Mouse (Mus musculus): ENCODE data around the gene Gm266. TPM values are rescaled to one million over a fixed set of nuclear protein-coding genes. Genes with fewer than 3 reads are reported as not detected.

Gm266 gene
- polyA plus RNA-seq, 1 experiment from 2014 or later, result 27.9 TPM

GRCm38 (mm10) chr12:111474893-111475643 lies 10.6 kb downstream of the Gm266 start:
- 47% methylated on average over 8 of the region's 8 CpGs for WGBS
- Histone ChIP-seq H3K9me3 (replicated peaks; ENCODE audit: control insufficient read depth, low read length) (no peaks in the 10 kb centered on the region), H3K9ac (replicated peaks; ENCODE audit: low read length) (no peak overlapping the region), H3K4me3 (ENCODE audit: low read depth, low read length) (no peak overlapping the region), H3K4me2 (ENCODE audit: low read depth, low read length) (no peak overlapping the region), H3K27me3 (ENCODE audit: control insufficient read depth, insufficient read depth, low read length) (no peaks in the 10 kb centered on the region), H3K4me1 (ENCODE audit: control insufficient read depth, insufficient read depth, low read length) (no peaks in the 10 kb centered on the region; the same call in 1 of the 2 replicates), H3K27ac (replicated peaks; ENCODE audit: low read depth, low read length) (no peak overlapping the region), H3K36me3 (replicated peaks; ENCODE audit: control insufficient read depth, insufficient read depth, low read depth, low read length) (no peaks in the 10 kb centered on the region)
- ATAC-seq (replicated peaks; ENCODE audit: insufficient number of reproducible peaks, low FRiP score, low TSS enrichment, low read depth) (0 out of 2 replicates have a peak, but pooled peaks have one; percentile 58), DNase-seq (ENCODE audit: low spot score) (no peak)

GRCm38 (mm10) chr12:111474384-111474783 lies 11.2 kb downstream of the Gm266 start:
- H3K4me1 ChIP-seq (ENCODE audit: control insufficient read depth, insufficient read depth, low read length), result no peaks in the 10 kb centered on the region; the same call in 1 of the 2 replicates
- H3K4me2 ChIP-seq (ENCODE audit: low read depth, low read length), result no peak overlapping the region
- 85% methylated on average over 3 of the region's 3 CpGs for WGBS
- DNase-seq (ENCODE audit: low spot score) (no peak), ATAC-seq (replicated peaks; ENCODE audit: insufficient number of reproducible peaks, low FRiP score, low TSS enrichment, low read depth) (no peak)
- no peak overlapping the region for H3K4me3 ChIP-seq (ENCODE audit: low read depth, low read length)
- H3K9ac ChIP-seq (replicated peaks; ENCODE audit: low read length), result no peak overlapping the region
- H3K27me3 ChIP-seq (ENCODE audit: control insufficient read depth, insufficient read depth, low read length), result no peaks in the 10 kb centered on the region
- H3K27ac ChIP-seq (replicated peaks; ENCODE audit: low read depth, low read length), result no peak overlapping the region
- H3K36me3 ChIP-seq (replicated peaks; ENCODE audit: control insufficient read depth, insufficient read depth, low read depth, low read length), result no peaks in the 10 kb centered on the region
- no peaks in the 10 kb centered on the region for H3K9me3 ChIP-seq (replicated peaks; ENCODE audit: control insufficient read depth, low read length)

GRCm38 (mm10) chr12:111472886-111473285 lies 12.7 kb downstream of the Gm266 start:
- 81% methylated on average over 5 of the region's 5 CpGs for WGBS
- no peak for ATAC-seq (replicated peaks; ENCODE audit: insufficient number of reproducible peaks, low FRiP score, low TSS enrichment, low read depth)

GRCm38 (mm10) chr12:111471721-111472120 lies 13.9 kb downstream of the Gm266 start:
- ATAC-seq (replicated peaks; ENCODE audit: insufficient number of reproducible peaks, low FRiP score, low TSS enrichment, low read depth) (no peak), DNase-seq (ENCODE audit: low spot score) (no peak)
- H3K27me3 ChIP-seq (ENCODE audit: control insufficient read depth, insufficient read depth, low read length), result no peaks in the 10 kb centered on the region
- no peaks in the 10 kb centered on the region for H3K4me1 ChIP-seq (ENCODE audit: control insufficient read depth, insufficient read depth, low read length)
- no peak overlapping the region for H3K4me2 ChIP-seq (ENCODE audit: low read depth, low read length)
- H3K9me3 ChIP-seq (replicated peaks; ENCODE audit: control insufficient read depth, low read length), result no peaks in the 10 kb centered on the region
- 81% methylated on average over 3 of the region's 3 CpGs for WGBS
- no peak overlapping the region for H3K9ac ChIP-seq (replicated peaks; ENCODE audit: low read length)
- H3K36me3 ChIP-seq (replicated peaks; ENCODE audit: control insufficient read depth, insufficient read depth, low read depth, low read length), result no peaks in the 10 kb centered on the region
- H3K4me3 ChIP-seq (ENCODE audit: low read depth, low read length), result no peak overlapping the region
- H3K27ac ChIP-seq (replicated peaks; ENCODE audit: low read depth, low read length), result no peak overlapping the region

More at GRCm38 (mm10) chr12:111472886-111473285, 12.7 kb downstream of the Gm266 start:
- no peaks in the 10 kb centered on the region for H3K9me3 ChIP-seq (replicated peaks; ENCODE audit: control insufficient read depth, low read length)
- H3K4me2 ChIP-seq (ENCODE audit: low read depth, low read length), result no peak overlapping the region
- no peak overlapping the region for H3K9ac ChIP-seq (replicated peaks; ENCODE audit: low read length)
- no peaks in the 10 kb centered on the region for H3K4me1 ChIP-seq (ENCODE audit: control insufficient read depth, insufficient read depth, low read length)
- no peak for DNase-seq (ENCODE audit: low spot score)
- no peaks in the 10 kb centered on the region for H3K36me3 ChIP-seq (replicated peaks; ENCODE audit: control insufficient read depth, insufficient read depth, low read depth, low read length)
- H3K27me3 ChIP-seq (ENCODE audit: control insufficient read depth, insufficient read depth, low read length), result no peaks in the 10 kb centered on the region
- no peak overlapping the region for H3K27ac ChIP-seq (replicated peaks; ENCODE audit: low read depth, low read length)
- H3K4me3 ChIP-seq (ENCODE audit: low read depth, low read length), result no peak overlapping the region

GRCm38 (mm10) chr12:111471119-111471518 lies 14.5 kb downstream of the Gm266 start:
- no peak overlapping the region for H3K27ac ChIP-seq (replicated peaks; ENCODE audit: low read depth, low read length)
- H3K27me3 ChIP-seq (ENCODE audit: control insufficient read depth, insufficient read depth, low read length), result no peaks in the 10 kb centered on the region
- no peaks in the 10 kb centered on the region for H3K9me3 ChIP-seq (replicated peaks; ENCODE audit: control insufficient read depth, low read length)
- DNase-seq (ENCODE audit: low spot score), result no peak
- no peak overlapping the region for H3K4me2 ChIP-seq (ENCODE audit: low read depth, low read length)
- H3K4me1 ChIP-seq (ENCODE audit: control insufficient read depth, insufficient read depth, low read length), result no peaks in the 10 kb centered on the region
- H3K4me3 ChIP-seq (ENCODE audit: low read depth, low read length), result no peak overlapping the region
- ATAC-seq (replicated peaks; ENCODE audit: insufficient number of reproducible peaks, low FRiP score, low TSS enrichment, low read depth), result no peak
- WGBS, result 61% methylated on average over 1 of the region's 1 CpGs
- H3K9ac ChIP-seq (replicated peaks; ENCODE audit: low read length), result no peak overlapping the region
- no peaks in the 10 kb centered on the region for H3K36me3 ChIP-seq (replicated peaks; ENCODE audit: control insufficient read depth, insufficient read depth, low read depth, low read length)

GRCm38 (mm10) chr12:111469507-111469906 lies 16.1 kb downstream of the Gm266 start:
- H3K4me3 ChIP-seq (ENCODE audit: low read depth, low read length), result no peak overlapping the region
- no peak for ATAC-seq (replicated peaks; ENCODE audit: insufficient number of reproducible peaks, low FRiP score, low TSS enrichment, low read depth)
- H3K27me3 ChIP-seq (ENCODE audit: control insufficient read depth, insufficient read depth, low read length), result no peaks in the 10 kb centered on the region
- peak; percentile 90 for DNase-seq (ENCODE audit: low spot score)
- no peaks in the 10 kb centered on the region for H3K36me3 ChIP-seq (replicated peaks; ENCODE audit: control insufficient read depth, insufficient read depth, low read depth, low read length)
- no peaks in the 10 kb centered on the region for H3K9me3 ChIP-seq (replicated peaks; ENCODE audit: control insufficient read depth, low read length)
- H3K4me1 ChIP-seq (ENCODE audit: control insufficient read depth, insufficient read depth, low read length), result no peaks in the 10 kb centered on the region
- H3K27ac ChIP-seq (replicated peaks; ENCODE audit: low read depth, low read length), result no peak overlapping the region
- no peak overlapping the region for H3K9ac ChIP-seq (replicated peaks; ENCODE audit: low read length)
- no peak overlapping the region; the same call in 1 of the 2 replicates for H3K4me2 ChIP-seq (ENCODE audit: low read depth, low read length)
- WGBS, result 5% methylated on average over 8 of the region's 8 CpGs

GRCm38 (mm10) chr12:111468206-111468605 lies 17.4 kb downstream of the Gm266 start:
- Histone ChIP-seq H3K27me3 (ENCODE audit: control insufficient read depth, insufficient read depth, low read length) (no peaks in the 10 kb centered on the region), H3K27ac (replicated peaks; ENCODE audit: low read depth, low read length) (no peak overlapping the region), H3K9me3 (replicated peaks; ENCODE audit: control insufficient read depth, low read length) (no peaks in the 10 kb centered on the region), H3K36me3 (replicated peaks; ENCODE audit: control insufficient read depth, insufficient read depth, low read depth, low read length) (no peaks in the 10 kb centered on the region), H3K4me2 (ENCODE audit: low read depth, low read length) (no peak overlapping the region), H3K9ac (replicated peaks; ENCODE audit: low read length) (no peak overlapping the region), H3K4me1 (ENCODE audit: control insufficient read depth, insufficient read depth, low read length) (no peaks in the 10 kb centered on the region), H3K4me3 (ENCODE audit: low read depth, low read length) (no peak overlapping the region)
- WGBS, result 73% methylated on average over 7 of the region's 7 CpGs
- no peak for DNase-seq (ENCODE audit: low spot score)
- ATAC-seq (replicated peaks; ENCODE audit: insufficient number of reproducible peaks, low FRiP score, low TSS enrichment, low read depth), result no peak

GRCm38 (mm10) chr12:111466369-111466768 lies 19.3 kb downstream of the Gm266 start:
- 91% methylated on average over 3 of the region's 3 CpGs for WGBS
- no peaks in the 10 kb centered on the region for H3K36me3 ChIP-seq (replicated peaks; ENCODE audit: control insufficient read depth, insufficient read depth, low read depth, low read length)
- H3K27me3 ChIP-seq (ENCODE audit: control insufficient read depth, insufficient read depth, low read length), result no peaks in the 10 kb centered on the region
- H3K4me1 ChIP-seq (ENCODE audit: control insufficient read depth, insufficient read depth, low read length), result no peaks in the 10 kb centered on the region
- no peak overlapping the region for H3K4me2 ChIP-seq (ENCODE audit: low read depth, low read length)
- H3K9ac ChIP-seq (replicated peaks; ENCODE audit: low read length), result no peak overlapping the region
- ATAC-seq (replicated peaks; ENCODE audit: insufficient number of reproducible peaks, low FRiP score, low TSS enrichment, low read depth) (no peak), DNase-seq (ENCODE audit: low spot score) (no peak)
- no peak overlapping the region for H3K4me3 ChIP-seq (ENCODE audit: low read depth, low read length)
- H3K9me3 ChIP-seq (replicated peaks; ENCODE audit: control insufficient read depth, low read length), result no peaks in the 10 kb centered on the region
- H3K27ac ChIP-seq (replicated peaks; ENCODE audit: low read depth, low read length), result no peak overlapping the region
